Mouse (Mus musculus): ENCODE results near the gene Olfr661. TPM values are rescaled to one million over a fixed set of nuclear protein-coding genes. Genes with fewer than 3 reads are reported as not detected.
A peak's percentile ranks its signal among the peaks of the same experiment; 100 is the strongest.

Olfr661 gene
- not detected in 2 replicates for polyA plus RNA-seq (2016; fragmentation: Nextera tagmentation; extraction: Ambion mirVana)

DNA sequence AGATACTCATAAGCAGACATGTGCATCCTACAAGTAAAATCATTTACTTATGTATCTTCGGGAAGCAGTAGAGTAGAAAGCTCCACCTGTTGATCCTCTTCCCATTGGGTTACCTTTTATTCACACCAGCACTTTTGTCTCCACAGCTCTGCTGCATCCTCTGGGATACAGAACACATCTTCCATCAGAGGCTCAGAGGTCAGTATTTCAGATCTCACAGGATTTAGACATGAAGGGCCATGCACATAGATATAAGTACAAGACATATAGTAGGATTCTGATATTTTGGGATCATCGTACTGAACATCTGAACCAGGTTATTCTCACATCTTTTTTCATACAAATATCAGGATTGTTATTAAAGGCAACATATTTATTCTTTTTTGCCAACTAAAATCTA is at the start of gene Olfr661:
Gene Olfr661 (plus strand): TSS at position 301 of the 400 bp plus-strand sequence.
- Histone ChIP-seq H3K4me3 (no peak within 1 kb of the TSS), H3K4me1 (no peaks in the 10 kb centered on the region), H3K27me3 (no peaks in the 10 kb centered on the region), H3K9me3 (no peaks in the 10 kb centered on the region), H3K27ac (no peak within 1 kb of the TSS), H3K9ac (no peak within 1 kb of the TSS), H3K4me2 (replicated peaks) (no peak within 1 kb of the TSS), H3K36me3 (no peaks in the 10 kb centered on the region)
- 84% methylated on average over 2 of the region's 2 CpGs for WGBS
- no peak for ATAC-seq (ENCODE audit: insufficient number of reproducible peaks, insufficient read depth, low FRiP score, low TSS enrichment)

DNA sequence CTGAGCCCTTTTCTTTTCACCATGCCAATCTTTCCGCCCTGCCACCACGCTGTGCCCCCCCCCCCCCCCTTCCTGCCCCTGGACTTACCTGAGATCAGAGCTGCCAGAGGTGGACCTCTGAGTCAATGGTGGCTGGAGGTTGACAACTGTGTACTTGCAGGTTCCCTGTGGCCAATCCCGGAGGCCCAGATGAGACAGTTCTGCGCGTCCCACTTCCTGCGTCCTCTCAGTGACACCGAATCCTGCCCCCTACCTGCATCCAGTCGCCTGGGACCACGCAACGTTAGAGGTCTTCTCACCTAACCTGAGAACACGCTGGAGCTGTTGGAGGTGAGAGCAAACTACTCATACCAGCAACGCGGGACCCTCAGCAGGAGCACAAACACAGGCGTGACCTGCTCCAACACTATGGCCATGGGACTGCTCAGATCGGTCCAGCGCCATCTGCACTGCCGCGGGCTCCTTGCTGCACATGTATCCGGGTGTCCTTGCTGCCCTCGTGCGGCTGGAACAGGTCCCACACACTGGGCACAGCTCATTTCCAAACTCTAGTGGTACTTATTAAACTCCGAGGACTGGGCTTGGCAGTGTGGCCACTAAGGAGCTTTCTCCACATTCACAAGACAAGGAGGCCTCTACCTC is 39.3 kb upstream of the Olfr661 start, which contains the start of gene Olfr658:
Gene Olfr658 (minus strand): TSS at position 465 of the 642 bp plus-strand sequence.
- Histone ChIP-seq H3K27me3 (no peaks in the 10 kb centered on the region), H3K9ac (no peak within 1 kb of the TSS), H3K9me3 (no peaks in the 10 kb centered on the region), H3K4me3 (peak within 1 kb of the TSS; percentile 20; the same call in 1 of the 2 replicates), H3K27ac (no peak within 1 kb of the TSS), H3K4me2 (replicated peaks) (peak within 1 kb of the TSS; percentile 44), H3K4me1 (no peaks in the 10 kb centered on the region), H3K36me3 (no peaks in the 10 kb centered on the region)
- WGBS: 32% methylated on average over 22 of the region's 22 CpGs
- peak; percentile 52; the same call in 1 of the 2 replicates for ATAC-seq (ENCODE audit: insufficient number of reproducible peaks, insufficient read depth, low FRiP score, low TSS enrichment)

DNA sequence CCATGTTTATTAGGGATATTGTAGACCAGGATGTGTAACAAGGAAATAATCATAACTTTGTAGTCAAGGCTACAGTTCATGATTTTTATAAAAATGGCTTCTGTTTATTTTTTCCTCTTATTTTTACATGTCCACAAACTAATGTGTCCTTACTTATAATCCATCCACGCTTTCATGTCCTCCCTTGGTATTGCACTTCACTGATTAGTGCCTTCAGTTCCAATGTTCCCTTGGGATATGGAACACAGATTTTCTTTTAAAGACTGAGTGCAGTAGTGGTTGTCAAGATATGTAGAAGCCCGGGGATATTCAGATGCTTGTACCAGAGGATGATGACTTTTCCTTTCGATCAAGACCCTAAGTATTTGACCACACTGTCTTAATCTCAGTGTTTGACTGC is 19.8 kb upstream of the Olfr661 start, which contains the start of gene Olfr659:
Gene Olfr659 (plus strand): TSS at position 301 of the 400 bp plus-strand sequence.
- Histone ChIP-seq H3K36me3 (no peaks in the 10 kb centered on the region), H3K4me1 (no peaks in the 10 kb centered on the region), H3K4me3 (no peak within 1 kb of the TSS), H3K9me3 (no peaks in the 10 kb centered on the region), H3K27ac (no peak within 1 kb of the TSS), H3K4me2 (replicated peaks) (no peak within 1 kb of the TSS), H3K9ac (no peak within 1 kb of the TSS), H3K27me3 (no peaks in the 10 kb centered on the region)
- 86% methylated on average over 3 of the region's 3 CpGs for WGBS
- ATAC-seq (ENCODE audit: insufficient number of reproducible peaks, insufficient read depth, low FRiP score, low TSS enrichment): no peak

Other genes starting within 250 kb of the Olfr661 start
- gene Trim30a, start 221.3 kb upstream of the Olfr661 start, polyA plus RNA-seq (2016; fragmentation: Nextera tagmentation; extraction: Ambion mirVana): 0.72 and 1.3 TPM in 2 replicates
- gene Trim30d, start 178.7 kb upstream of the Olfr661 start, polyA plus RNA-seq (2016; fragmentation: Nextera tagmentation; extraction: Ambion mirVana): 0.15 and 0.27 TPM in 2 replicates
- not detected in 2 replicates for gene Olfr651, start 136.4 kb upstream of the Olfr661 start, polyA plus RNA-seq (2016; fragmentation: Nextera tagmentation; extraction: Ambion mirVana)
- not detected in 2 replicates for gene Olfr652, start 125.6 kb upstream of the Olfr661 start, polyA plus RNA-seq (2016; fragmentation: Nextera tagmentation; extraction: Ambion mirVana)
- not detected in 2 replicates for gene Olfr653, start 109.2 kb upstream of the Olfr661 start, polyA plus RNA-seq (2016; fragmentation: Nextera tagmentation; extraction: Ambion mirVana)
- gene Olfr654, start 99.5 kb upstream of the Olfr661 start, polyA plus RNA-seq (2016; fragmentation: Nextera tagmentation; extraction: Ambion mirVana): not detected in 2 replicates
- not detected in 2 replicates for gene Olfr655, start 84.7 kb upstream of the Olfr661 start, polyA plus RNA-seq (2016; fragmentation: Nextera tagmentation; extraction: Ambion mirVana)
- not detected in 2 replicates for gene Olfr656, start 72.5 kb upstream of the Olfr661 start, polyA plus RNA-seq (2016; fragmentation: Nextera tagmentation; extraction: Ambion mirVana)
- gene Olfr657, start 61.7 kb upstream of the Olfr661 start, polyA plus RNA-seq (2016; fragmentation: Nextera tagmentation; extraction: Ambion mirVana): not detected in 2 replicates
- not detected in 2 replicates for gene Olfr658, start 39.2 kb upstream of the Olfr661 start, polyA plus RNA-seq (2016; fragmentation: Nextera tagmentation; extraction: Ambion mirVana)
- gene Olfr659, start 19.7 kb upstream of the Olfr661 start, polyA plus RNA-seq (2016; fragmentation: Nextera tagmentation; extraction: Ambion mirVana): not detected in 2 replicates
- not detected in 2 replicates for gene Usp17le, start 91.0 kb downstream of the Olfr661 start, polyA plus RNA-seq (2016; fragmentation: Nextera tagmentation; extraction: Ambion mirVana)
- not detected in 2 replicates for gene Usp17lb, start 156.1 kb downstream of the Olfr661 start, polyA plus RNA-seq (2016; fragmentation: Nextera tagmentation; extraction: Ambion mirVana)
- not detected in 2 replicates for gene Usp17la, start 170.5 kb downstream of the Olfr661 start, polyA plus RNA-seq (2016; fragmentation: Nextera tagmentation; extraction: Ambion mirVana)
- not detected in 2 replicates for gene Olfr665, start 191.5 kb downstream of the Olfr661 start, polyA plus RNA-seq (2016; fragmentation: Nextera tagmentation; extraction: Ambion mirVana)
- gene Olfr666, start 209.5 kb downstream of the Olfr661 start, polyA plus RNA-seq (2016; fragmentation: Nextera tagmentation; extraction: Ambion mirVana): not detected in 2 replicates
- gene Olfr667, start 235.0 kb downstream of the Olfr661 start, polyA plus RNA-seq (2016; fragmentation: Nextera tagmentation; extraction: Ambion mirVana): not detected in 2 replicates
- not detected in 2 replicates for gene Olfr668, start 241.6 kb downstream of the Olfr661 start, polyA plus RNA-seq (2016; fragmentation: Nextera tagmentation; extraction: Ambion mirVana)
- gene Olfr669, start 247.7 kb downstream of the Olfr661 start, polyA plus RNA-seq (2016; fragmentation: Nextera tagmentation; extraction: Ambion mirVana): not detected in 2 replicates

Measured in embryonic facial prominence, embryonic 12.5 days (tissue).